Mouse (Mus musculus) spleen, postnatal 4 days (tissue): ENCODE measurements around the gene Ptprn2.
"Not testable (repeated sequence)": the region's sequence is repeated elsewhere in the genome, so short reads cannot be mapped to it uniquely, and the experiment has no call there.

Source experiments
- DNase-seq, 2 experiments: peaks; one replicate each; pipeline ENCODE4 v3.0.0; 2022; ENCODE audit warnings: low spot score in 2 of 2

Ptprn2 gene

DNA sequence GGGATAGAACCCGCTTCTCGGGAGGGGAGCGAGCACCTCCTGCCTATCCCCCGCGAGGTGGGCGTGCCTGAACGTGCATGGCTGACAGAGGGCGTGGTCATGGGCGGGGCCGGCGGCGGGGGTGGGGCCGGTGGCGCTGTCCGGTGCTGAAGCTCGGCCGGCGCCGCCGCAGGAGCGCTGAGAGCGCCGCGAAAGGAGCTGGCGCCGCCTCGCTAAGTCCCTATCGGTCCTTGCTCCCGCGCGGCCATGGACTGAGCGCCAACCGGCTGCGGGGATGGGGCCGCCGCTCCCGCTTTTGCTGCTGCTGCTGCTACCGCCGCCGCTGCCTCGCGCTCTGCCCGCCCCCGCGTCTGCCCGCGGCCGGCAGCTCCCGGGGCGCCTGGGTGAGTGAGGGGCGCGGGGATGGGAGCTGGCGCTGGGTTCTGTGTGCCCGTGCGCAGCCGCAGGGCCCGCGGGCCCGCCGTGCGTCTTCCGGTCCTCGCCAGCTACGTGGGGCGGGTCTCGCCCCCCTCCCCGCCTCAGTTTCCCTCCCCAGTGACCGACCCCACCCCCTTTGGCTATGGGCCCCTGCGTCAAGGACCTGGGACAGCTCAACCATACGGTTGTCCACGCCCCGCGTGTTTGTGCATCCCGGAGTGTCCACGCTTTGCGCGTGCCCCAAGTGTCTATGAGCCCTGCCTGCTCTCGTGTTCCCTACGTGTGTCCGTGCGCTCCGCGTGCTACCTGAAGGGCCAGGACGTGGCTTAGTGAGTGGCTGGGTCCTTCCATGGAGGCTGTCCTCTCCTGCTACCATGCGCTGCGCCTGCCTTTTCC lies at the start of gene Ptprn2:
Gene Ptprn2, plus strand, starts transcription at position 130 of the 813 bp plus-strand sequence.
- DNase-seq = peak; percentile 61 to 84

DNA sequence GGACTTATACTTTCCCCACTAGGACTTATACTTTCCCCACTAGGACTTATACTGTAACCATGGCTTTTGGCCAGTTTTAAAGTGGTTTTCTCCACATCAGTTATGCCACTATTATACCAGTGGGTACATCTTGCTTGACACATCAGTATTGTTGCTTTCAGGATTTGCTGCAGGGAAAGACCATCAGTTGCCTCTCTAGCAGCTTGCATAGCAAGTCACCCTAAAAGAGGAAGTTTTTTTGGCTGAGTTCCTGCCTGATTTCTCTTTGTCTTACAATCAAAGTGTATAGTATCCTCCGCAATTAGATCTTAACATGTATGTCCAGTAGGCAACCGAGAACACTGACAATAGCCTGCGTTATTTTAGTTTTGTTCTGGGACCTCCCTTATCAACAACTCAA lies 49.4 kb upstream of the Ptprn2 start:
- no peak for DNase-seq

DNA sequence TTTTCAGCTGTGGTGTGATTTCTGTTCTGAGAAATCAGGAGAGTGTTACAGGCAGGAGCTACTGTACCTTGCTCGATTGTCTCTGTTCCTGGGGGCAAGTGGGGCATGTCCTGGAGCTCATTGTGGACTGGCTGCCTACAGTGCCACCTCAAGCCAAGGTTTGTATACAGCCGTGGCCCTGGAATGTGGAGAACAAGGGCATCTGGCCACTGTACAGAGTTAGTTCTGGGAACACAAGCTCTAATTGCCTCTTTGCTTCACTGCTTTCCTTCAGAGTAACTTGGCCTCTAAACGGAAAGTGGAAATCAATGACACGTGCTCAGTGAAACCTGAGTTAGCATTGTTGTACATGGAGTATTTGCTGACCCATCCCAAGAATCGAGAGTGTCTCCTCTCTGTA lies 46.9 kb upstream of the Ptprn2 start:
- DNase-seq = no peak

DNA sequence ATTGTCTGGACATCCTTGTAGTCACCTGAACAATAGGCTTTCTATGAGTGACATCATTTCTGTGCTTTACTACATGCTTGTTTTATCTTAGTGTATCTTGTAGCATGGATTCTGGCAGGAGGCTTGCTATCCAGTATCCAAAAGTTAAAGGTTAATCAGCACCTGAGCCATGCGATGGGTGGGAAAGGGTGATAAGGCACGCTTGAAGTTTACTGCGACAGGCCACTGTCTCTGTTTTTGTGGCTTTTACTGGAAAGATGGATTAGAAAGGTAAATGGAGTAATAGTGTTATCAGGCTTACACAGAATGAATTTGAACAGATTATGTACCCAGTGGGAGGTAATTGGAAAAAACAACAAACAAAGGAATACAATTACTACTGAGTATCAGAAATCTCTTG lies 43.3 kb upstream of the Ptprn2 start:
- DNase-seq = no peak

DNA sequence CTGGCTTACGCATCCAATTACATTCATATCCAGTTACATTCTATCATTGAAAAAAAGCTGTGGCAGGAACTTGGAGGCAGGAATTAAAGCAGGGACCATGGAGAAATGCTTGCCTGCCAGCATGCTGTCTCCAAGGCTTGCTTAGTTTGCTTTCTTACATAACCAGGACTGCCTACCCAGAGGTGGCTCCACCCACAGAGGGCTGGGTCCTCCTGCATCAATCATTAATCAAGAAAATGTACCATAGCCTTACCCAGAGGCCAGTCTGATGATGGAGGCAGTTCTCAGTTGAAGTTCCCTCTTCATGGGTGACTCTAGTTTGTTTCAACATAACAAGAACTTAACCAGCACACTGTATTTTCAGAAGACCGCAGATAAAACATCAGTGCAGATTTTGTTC lies 36.0 kb upstream of the Ptprn2 start:
- no peak for DNase-seq

DNA sequence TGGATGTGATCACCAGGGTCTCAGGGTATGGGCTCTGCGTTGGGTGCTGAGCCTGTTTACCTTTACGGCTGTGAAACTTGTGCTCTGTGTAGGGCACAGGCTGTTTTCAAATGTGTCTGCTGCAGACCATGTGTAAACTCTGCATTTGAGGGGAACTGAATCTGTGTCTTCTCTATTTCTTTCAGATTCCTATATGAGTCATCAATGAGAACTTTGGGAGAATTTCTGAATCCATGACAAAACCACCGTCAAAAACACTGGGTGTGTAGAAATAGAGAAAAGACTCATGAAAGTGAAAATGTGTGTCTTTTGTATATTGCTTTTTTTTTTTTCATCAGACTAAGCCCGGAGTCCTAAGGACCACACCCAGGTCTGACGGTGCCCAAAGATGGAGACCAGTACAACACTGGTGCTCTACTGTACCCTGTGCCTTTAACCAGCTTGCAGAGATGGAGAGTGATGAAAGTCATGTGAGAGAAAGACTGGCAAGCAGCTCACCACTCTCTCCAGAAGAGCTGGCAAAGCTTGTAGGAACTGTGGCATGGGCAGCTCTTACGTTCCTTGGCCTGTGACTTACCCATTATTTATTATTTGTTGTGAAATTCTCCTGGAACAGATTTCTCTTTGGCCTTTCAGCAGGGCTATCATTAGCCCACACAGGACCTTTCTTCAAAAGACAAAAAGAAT lies 25.0 kb upstream of the Ptprn2 start:
- DNase-seq = no peak

DNA sequence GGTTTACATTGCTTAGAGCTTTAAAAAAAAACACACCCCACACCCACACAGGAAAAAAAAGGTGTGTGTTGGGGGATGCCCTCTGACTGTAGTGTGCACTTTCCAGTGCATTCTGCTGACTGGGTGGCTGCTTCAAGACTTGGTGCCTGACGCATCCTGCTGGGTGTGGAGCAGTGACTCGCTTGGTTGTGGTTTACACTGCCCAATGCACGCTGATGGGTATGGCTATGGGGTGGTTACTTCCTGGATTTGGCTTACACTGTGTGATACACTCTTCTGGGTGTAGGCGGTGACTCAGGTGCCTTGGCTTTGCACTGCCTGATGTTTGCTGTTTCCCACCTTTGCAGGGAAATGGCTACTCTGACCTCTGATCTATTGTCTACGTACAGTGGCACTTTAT lies 18.5 kb upstream of the Ptprn2 start:
- DNase-seq = no peak

DNA sequence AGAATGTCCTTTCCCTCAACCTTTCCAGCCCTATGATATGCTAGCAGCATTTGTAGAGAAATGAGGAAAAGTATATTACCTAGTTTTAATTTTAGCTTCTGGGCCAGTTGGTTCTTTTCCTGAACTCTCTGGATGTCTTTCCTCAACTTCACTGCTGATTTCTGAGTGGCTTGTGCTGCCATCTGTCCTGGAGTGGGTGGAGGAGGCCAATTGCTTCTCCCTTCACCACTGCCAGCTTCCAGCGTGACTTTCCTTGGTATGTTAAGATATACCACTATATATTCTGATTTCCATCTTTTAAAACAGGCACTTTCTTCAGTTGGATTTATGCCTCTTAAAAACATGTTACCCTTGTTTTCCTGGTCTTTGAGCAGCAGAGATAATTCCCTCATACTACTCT lies 17.2 kb upstream of the Ptprn2 start:
- DNase-seq = no peak

DNA sequence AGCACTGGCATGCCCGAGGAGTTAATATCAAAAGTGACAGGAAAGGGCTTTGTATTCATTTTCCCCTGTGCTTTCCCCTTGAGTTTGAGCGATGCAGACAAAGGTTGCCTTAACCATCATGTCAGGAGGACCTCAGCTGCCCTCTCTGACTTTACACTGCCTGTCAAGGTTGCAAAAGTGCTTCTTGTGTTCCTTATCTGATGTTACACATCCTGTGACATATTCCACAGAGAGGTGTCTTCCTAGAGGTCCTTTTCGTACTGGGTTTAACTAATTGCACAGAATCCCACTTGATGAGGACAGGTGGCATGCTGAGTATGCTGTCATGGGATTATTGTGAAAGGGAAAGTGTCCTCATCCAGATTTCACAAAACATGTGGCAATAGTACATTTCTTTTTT lies 16.4 kb upstream of the Ptprn2 start:
- DNase-seq = no peak

DNA sequence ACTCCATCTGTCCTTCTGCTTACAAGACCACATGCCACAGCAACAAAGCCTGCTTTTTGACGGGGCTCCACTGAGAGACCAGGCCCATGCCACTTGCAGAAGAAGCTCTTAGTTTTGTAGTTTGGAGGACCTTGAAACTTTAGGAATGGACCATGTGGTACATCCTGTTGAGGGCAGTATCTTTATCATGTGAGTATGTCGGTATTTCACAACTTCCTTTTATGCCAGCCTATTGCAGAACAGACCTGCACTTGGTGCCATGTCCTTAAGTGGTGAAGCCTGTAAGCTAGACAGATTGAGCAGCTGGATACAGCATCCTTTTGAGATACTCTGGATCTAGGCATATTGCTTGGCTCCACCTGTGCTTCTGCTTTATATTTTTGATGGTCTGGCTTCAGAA lies 12.3 kb upstream of the Ptprn2 start:
- DNase-seq = no peak

DNA sequence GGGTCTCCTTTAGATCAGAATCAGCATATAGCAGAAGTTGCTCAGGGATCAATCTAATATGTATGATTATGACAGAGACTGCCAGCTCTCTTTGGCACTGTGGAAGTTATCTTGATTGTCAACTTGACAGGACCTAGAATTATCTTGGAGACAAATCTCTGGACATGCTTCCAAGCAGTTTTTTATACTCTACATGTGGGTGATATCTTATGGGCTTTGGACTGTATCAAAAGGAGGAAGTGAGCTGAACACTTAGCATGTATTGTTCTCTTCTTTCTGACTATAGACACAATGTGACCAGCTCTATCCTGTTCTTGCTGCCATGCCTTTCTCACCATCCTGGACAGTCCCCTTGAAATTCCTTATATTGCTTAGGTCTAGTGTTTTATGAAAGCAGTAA lies 11.8 kb upstream of the Ptprn2 start:
- DNase-seq = no peak

DNA sequence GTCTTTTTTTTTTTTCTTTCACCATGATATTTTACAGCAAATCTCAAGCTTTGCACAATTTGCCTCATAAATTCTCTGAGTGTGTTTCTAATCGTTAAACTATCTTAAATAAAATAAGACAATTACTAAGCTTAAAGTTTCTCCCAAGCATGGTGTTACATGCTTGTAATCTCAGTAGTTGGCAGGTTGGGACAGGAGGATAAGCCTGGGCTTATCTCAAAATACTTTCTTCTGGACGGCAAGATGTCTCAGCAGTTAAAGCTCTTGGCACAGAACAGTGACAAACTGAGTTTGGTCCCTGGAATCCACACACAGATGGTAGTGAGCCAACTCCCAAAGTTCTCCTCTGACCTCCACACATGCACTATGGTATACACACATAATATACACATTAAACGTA lies 10.8 kb upstream of the Ptprn2 start:
- no peak for DNase-seq

DNA sequence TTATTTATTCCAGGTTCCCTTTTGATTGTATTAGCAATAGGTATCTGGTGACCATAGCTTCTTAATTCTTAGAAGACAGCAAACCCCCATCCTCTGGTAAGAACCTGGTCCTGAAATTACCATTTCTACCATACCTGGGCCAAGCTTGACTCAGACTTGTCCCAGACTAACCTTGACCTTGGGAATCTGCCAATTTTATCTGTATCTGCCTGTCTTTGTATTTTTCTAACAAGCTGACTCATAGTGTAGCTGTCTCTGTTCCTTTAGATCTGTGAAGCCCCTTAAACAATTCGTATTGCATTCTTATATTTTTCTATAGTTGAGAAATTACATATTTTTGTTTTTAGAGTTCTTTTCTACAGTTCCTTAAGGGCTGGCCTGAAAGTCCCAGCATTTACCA lies 6.7 kb upstream of the Ptprn2 start:
- DNase-seq = no peak

DNA sequence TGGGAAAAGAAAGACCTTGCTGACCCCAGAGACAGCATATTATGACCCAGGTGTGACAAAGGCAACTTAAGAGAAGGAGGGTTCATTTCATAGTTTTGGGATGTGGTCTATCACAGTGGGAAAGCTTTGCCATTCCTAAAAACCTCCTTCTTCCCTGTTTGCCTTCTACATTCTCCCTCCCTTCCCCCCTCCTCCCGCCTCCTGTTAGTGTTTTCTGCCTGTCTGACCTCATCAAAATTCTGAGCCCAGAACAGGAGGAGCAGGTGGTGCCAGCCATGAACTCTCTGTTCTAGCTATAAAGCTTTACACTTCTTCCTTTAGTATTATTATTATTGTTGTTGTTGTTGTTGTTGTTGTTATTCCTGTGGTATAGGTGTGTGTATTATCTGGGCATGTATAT lies 3.6 kb upstream of the Ptprn2 start:
- DNase-seq = no peak

DNA sequence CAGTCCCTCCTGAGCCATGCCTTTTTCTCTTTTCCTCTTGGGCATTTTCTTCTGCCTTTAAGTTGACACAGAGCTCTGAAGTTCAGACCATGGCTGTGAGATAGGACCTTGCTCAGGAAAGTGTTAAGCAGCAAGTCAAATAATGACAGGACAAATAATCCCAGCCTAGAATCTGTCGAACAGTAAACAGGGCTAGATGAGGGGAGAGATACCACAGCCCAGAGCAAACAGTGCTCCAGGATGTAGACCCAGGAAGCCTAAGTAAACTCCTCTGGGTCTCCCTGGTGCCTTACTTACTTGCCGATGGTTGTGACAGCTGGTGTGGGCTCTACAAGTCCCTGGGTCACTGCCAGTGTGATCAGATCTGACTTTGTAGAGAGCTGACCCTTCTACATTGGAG lies 1.9 kb upstream of the Ptprn2 start:
- DNase-seq = no peak

DNA sequence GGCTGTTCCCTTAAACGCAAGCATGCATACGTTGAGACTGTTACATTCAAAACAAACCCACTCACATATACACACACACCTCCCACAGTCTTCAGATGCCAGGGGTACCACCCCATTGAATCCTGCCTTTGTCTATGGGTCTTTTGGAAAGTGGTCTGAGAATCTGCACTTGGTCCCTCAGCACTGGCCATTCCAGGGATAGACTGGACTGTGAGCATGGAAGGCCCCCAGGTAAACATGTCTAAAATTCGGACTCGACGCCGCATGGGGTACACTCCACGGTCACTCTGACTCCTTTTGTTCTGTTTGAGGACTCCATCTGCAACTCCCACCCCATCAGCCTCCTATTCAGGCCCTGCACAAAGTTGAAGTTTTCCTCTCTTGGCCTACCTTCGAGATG lies 529 bp upstream of the Ptprn2 start:
- DNase-seq = no peak

DNA sequence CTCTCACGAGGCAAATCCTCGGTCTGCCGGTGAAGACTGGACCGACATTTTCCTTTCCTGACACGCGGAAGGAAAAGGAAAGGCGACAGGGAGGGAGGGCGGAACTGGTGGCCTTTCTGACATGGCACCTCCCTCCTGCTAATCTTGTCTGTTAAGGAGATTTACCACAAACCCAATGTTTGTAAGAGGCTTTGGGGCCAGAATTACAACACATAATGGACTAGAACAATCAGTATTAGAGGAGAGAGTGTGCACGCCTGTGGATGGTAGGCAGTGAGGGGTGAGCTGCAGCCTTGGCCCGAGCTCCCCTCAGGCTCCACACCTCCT lies 847 bp downstream of the Ptprn2 start:
- DNase-seq = no peak

DNA sequence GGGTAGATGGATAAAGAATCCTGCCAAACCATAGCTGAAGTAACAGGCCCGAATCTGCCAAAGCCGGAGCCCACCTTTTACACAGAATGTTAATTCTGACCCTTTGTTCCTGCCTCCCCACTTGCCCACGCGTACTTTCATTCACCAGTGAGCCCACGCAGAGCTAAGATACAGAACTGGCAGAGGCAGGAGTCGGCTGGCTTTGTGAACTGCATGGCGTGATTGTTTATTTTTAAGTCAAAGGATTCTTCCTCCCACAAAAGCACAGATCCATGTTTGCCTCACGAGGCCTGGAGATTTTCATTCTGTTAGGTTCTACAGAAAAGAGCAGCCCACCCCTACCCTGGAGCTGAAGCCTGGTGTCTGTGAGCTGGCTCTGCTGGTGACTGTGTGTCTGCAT lies 3.3 kb downstream of the Ptprn2 start:
- no peak for DNase-seq

DNA sequence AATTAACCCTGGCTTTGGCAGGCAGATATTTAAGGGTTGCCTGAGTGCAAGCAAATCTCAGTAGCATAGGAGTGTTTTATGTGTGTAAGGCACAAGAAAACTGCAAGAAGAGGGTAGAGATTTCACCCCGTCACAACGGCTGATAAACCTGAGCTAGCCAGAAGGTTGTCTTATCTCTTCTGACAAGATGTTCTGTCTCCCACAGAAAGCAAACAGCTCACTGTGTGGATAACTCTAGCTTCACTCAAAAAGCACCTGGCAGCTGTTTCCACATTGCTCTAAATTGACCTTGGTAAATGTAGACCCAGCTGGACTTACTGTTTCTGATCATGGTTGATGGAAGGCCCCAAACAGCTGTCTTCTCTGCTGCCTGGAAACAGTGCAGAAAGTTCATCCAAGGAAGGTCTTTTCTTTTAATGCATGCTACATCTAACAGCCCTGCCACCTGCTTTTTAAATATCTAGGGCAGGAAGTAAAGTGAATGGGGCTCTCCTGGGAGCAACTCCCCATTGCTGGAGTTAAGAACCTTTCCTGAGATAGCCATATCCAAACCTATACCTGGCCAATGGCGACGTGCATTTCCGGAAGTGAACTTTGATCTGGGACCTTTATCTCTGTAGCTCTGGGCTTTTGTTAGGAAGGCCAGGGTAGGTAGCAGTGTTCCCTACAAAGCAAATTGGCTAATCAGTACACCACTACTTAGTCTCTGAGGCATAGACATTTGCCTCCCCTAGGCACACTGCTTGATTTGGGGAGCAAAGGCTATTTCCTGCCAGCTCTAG lies 5.2 kb downstream of the Ptprn2 start:
- DNase-seq = no peak

DNA sequence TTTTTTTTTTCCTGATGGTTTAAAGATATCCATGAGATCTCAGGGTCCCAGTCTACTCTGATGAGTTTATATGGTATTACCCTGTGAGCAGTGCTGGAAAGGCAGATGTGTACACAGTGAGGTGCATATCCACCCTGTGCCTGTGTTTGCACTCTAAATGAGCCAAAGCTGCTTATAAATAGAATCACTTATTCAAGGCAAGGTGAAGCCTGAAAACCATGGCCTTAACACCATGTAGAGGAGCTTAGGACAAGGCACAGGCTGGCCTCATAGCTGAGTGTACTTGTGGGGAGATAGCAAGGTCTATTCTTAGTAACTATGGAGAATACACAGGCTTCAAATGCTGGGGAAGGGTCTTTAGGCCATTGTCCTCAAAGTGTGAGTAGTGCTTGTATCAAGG lies 13.1 kb downstream of the Ptprn2 start:
- no peak for DNase-seq

DNA sequence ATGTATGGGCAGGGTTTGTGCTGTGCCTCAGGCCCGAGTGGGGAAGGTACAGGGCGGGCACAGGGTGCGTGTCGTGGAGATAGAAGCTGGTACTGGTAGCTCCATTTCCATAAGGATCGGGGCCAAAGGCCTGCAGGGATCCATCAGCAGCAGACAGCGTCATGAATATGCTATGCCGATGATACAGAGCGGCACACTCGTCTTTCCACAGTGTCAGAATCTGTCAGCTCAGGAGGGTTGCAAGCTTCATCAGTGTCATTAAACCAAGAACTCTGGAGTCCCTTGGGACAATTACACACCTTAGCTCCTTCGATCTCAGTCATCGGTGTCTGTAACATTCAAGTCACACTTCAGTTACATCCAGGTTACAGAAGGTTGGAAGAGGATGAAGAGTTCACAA lies 15.1 kb downstream of the Ptprn2 start:
- DNase-seq = no peak

DNA sequence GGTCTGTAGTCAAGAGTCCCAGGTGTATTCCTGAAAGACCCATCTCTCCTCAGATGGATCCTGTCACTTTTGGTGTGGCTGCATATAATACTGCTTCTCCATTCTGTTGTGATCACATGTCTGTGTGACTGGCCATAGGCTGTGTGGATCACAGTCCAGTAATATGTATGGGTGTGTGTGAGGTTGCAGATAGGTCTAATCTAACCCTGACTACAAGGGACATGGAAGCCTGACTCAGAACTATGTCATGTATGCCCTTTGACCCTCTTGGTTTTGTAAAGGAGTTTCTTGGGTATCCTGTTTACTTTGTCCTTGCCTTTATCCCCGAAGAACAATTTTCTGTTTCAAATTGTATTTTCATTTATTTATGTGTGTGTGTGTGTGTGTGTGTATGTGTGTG lies 27.0 kb downstream of the Ptprn2 start:
- no peak for DNase-seq

DNA sequence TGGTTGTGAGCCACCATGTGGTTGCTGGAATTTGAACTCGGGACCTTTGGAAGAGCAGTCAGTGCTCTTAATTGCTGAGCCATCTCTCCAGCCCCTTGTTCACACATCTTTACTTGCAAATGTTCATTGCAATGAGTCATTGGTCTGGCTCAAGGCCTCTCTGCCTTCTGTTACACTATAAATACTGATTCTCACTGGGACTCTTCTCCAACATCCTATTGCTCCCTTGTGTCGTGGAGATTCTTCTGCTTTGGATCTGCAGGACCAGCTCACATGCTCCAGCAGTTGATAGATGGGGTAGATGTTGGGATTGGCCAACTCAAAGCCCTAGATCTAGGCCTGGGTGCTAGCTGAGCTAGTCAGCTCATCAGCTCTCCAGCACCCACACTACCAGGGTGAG lies 28.3 kb downstream of the Ptprn2 start:
- not testable (repeated sequence) for DNase-seq
